Comparison of ENCODE assay signal across 8 mouse cellular contexts in the genomic region with DNA sequence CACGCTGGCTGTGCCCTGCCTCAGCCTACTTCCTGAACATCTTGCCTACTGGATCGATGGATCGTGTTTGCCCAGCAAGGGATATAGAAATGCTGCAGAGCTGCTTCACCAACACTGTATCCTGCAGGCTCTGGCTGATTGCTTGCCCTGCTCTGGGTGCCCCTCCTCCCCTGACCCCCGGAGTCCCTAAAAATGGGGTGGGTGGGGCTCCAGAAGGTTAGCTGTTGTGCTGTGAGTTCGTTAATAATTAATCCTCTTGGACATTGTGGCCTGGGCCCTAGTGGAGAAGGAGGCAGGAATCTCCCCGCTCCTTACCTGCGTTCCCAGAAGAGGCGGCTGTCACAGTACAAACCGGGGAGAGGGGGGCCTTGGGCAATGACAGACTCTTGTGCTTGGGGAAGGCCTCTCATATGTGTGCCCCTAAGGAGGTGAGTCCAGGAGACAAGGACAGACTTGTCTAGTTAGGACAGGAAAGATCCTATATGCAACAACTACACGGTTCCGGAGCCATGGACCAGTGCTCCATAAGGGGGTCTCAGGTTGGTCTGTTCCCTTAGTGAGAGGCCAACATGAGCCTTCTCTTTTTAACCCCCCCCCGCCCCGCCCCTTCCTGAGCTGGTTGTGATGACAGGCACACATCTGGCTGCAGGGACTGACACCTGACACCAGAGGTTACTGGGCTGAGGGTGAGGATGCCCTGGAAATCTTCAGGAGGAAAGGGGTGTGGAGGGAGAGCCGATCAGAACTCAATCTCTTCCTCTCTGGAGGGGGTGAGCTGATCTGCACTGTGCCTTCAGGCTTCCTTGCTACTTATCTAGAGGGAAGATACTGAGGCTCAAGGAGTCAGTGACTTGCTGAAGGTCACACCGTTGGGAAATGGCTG. TPM values are rescaled to one million over a fixed set of nuclear protein-coding genes. Genes with fewer than 3 reads are reported as not detected.
DNase-seq lines count a peak whose midpoint lies in the region; ATAC-seq and TF ChIP-seq lines count a peak whose summit lies in the region.

No protein-coding gene starts in this region.

- peak overlapping the region; percentile 54; the same call in 1 of the 2 replicates for H3K9ac ChIP-seq in heart, embryonic 11.5 days (ENCODE audit: low read depth, low read length)
- H3K9ac ChIP-seq in forebrain, postnatal 0 days, result peak overlapping the region; percentile 49
- H3K9ac ChIP-seq in limb, embryonic 12.5 days (replicated peaks), result peak overlapping the region; percentile 52
- peak overlapping the region; percentile 51 for H3K9ac ChIP-seq in midbrain, embryonic 14.5 days (replicated peaks; ENCODE audit: low read length)

- 8% methylated on average over 15 of the region's 15 CpGs for WGBS in heart, embryonic 11.5 days (ENCODE audit: insufficient replicate concordance)
- WGBS in forebrain, postnatal 0 days, result 11% methylated on average over 15 of the region's 15 CpGs
- WGBS in limb, embryonic 12.5 days, result 6% methylated on average over 15 of the region's 15 CpGs
- 15% methylated on average over 15 of the region's 15 CpGs for WGBS in midbrain, embryonic 14.5 days

- peak overlapping the region; percentile 44 for H3K4me3 ChIP-seq in heart, embryonic 11.5 days (ENCODE audit: low read depth, low read length)
- H3K4me3 ChIP-seq in forebrain, postnatal 0 days (ENCODE audit: low read depth, low read length), result peak overlapping the region; percentile 35
- peak overlapping the region; percentile 45 for H3K4me3 ChIP-seq in limb, embryonic 12.5 days (replicated peaks)
- H3K4me3 ChIP-seq in midbrain, embryonic 14.5 days (replicated peaks; ENCODE audit: low read depth, low read length), result peak overlapping the region; percentile 35

- TF ChIP-seq CTCF in forebrain, postnatal 0 days (IDR thresholded peaks at IDR 0.05; ENCODE audit: low read depth), result no peak

- DNase-seq in heart, postnatal 14 days, result no peak
- no peak for DNase-seq in forebrain, postnatal 0 days
- peak; percentile 29 for DNase-seq in midbrain, embryonic 14.5 days
- DNase-seq in right cerebral cortex, postnatal 25 days, result no peak
- no peak for DNase-seq in natural killer cell, adult 2 months (ENCODE audit: low spot score in 2 of 2)
- DNase-seq in gastrocnemius, postnatal 14 days, result no peak

- peak overlapping the region; percentile 89 for H3K4me2 ChIP-seq in heart, embryonic 11.5 days
- peak overlapping the region; percentile 61 for H3K4me2 ChIP-seq in forebrain, postnatal 0 days (ENCODE audit: low read depth)
- peak overlapping the region; percentile 76 for H3K4me2 ChIP-seq in limb, embryonic 12.5 days
- peak overlapping the region; percentile 67 for H3K4me2 ChIP-seq in midbrain, embryonic 14.5 days (ENCODE audit: low read length)

- no peaks in the 10 kb centered on the region for H3K9me3 ChIP-seq in heart, embryonic 11.5 days (replicated peaks; ENCODE audit: control insufficient read depth, low read length)
- no peaks in the 10 kb centered on the region for H3K9me3 ChIP-seq in forebrain, postnatal 0 days (ENCODE audit: low read length)
- H3K9me3 ChIP-seq in limb, embryonic 12.5 days, result no peaks in the 10 kb centered on the region
- no peaks in the 10 kb centered on the region for H3K9me3 ChIP-seq in midbrain, embryonic 14.5 days (ENCODE audit: control insufficient read depth, low read length)

- no peak overlapping the region for H3K27ac ChIP-seq in heart, embryonic 11.5 days (ENCODE audit: low read depth, low read length)
- no peak overlapping the region for H3K27ac ChIP-seq in forebrain, postnatal 0 days (ENCODE audit: low read depth, low read length)
- no peak overlapping the region for H3K27ac ChIP-seq in limb, embryonic 12.5 days
- H3K27ac ChIP-seq in midbrain, embryonic 14.5 days (replicated peaks; ENCODE audit: low read depth, low read length), result no peak overlapping the region

- H3K4me1 ChIP-seq in heart, embryonic 11.5 days (ENCODE audit: control insufficient read depth, insufficient read depth, low read length), result peaks cover 17% of the 10 kb centered on the region
- H3K4me1 ChIP-seq in forebrain, postnatal 0 days (ENCODE audit: insufficient read depth), result no peaks in the 10 kb centered on the region
- H3K4me1 ChIP-seq in limb, embryonic 12.5 days (replicated peaks), result peaks cover 24% of the 10 kb centered on the region
- no peaks in the 10 kb centered on the region for H3K4me1 ChIP-seq in midbrain, embryonic 14.5 days (ENCODE audit: control insufficient read depth, insufficient read depth, low read length)

- H3K36me3 ChIP-seq in heart, embryonic 11.5 days (ENCODE audit: control insufficient read depth, insufficient read depth, low read length), result peaks cover 4% of the 10 kb centered on the region; the same call in 1 of the 2 replicates
- peaks cover 16% of the 10 kb centered on the region for H3K36me3 ChIP-seq in forebrain, postnatal 0 days (ENCODE audit: insufficient read depth)
- peaks cover 22% of the 10 kb centered on the region for H3K36me3 ChIP-seq in limb, embryonic 12.5 days
- peaks cover 16% of the 10 kb centered on the region for H3K36me3 ChIP-seq in midbrain, embryonic 14.5 days (ENCODE audit: control insufficient read depth, insufficient read depth, low read length)

- ATAC-seq in heart, embryonic 11.5 days (replicated peaks; ENCODE audit: insufficient number of reproducible peaks, low FRiP score, low TSS enrichment), result 0 out of 2 replicates have a peak, but pooled peaks have one; percentile 29
- peak; percentile 52 for ATAC-seq in forebrain, postnatal 0 days
- ATAC-seq in limb, embryonic 12.5 days (ENCODE audit: insufficient number of reproducible peaks, insufficient read depth, low FRiP score, low TSS enrichment, low read depth), result peak; percentile 45; the same call in 1 of the 2 replicates
- ATAC-seq in midbrain, embryonic 14.5 days (ENCODE audit: low FRiP score, low TSS enrichment), result peak; percentile 27; the same call in 1 of the 2 replicates

- peaks cover 7% of the 10 kb centered on the region; the same call in 1 of the 2 replicates for H3K27me3 ChIP-seq in heart, embryonic 11.5 days (ENCODE audit: control insufficient read depth, insufficient read depth, low read length)
- peaks cover 5% of the 10 kb centered on the region; the same call in 1 of the 2 replicates for H3K27me3 ChIP-seq in forebrain, postnatal 0 days (ENCODE audit: insufficient read depth, low read length)
- peaks cover 16% of the 10 kb centered on the region for H3K27me3 ChIP-seq in limb, embryonic 12.5 days
- no peaks in the 10 kb centered on the region for H3K27me3 ChIP-seq in midbrain, embryonic 14.5 days (ENCODE audit: control insufficient read depth, insufficient read depth, low read length)

- intact Hi-C loops in heart, postnatal 14 days (cut with DNase I), result no loop called here
- intact Hi-C loops in gastrocnemius, postnatal 14 days (cut with DNase I; ENCODE audit: low total_unique reads), result no loop called here

RNA-seq across cellular contexts. Expression of a gene that starts 0.7 kb away (rescaled TPM):
- 0.14 and 0.19 TPM in 2 replicates for polyA plus RNA-seq in heart, embryonic 11.5 days (2014; fragmentation: Nextera tagmentation; extraction: Ambion mirVana)
- under 1 TPM; 0.32 to 0.33 TPM for total RNA-seq in heart, postnatal 14 days (2021)
- 6.5 and 9.9 TPM in 2 replicates for total RNA-seq in forebrain, postnatal 0 days (2014; rRNA removed)
- polyA plus RNA-seq in forebrain, postnatal 0 days (2015; fragmentation: Nextera tagmentation; extraction: Ambion mirVana), result 8.0 and 8.3 TPM in 2 replicates
- 4.4 and 5.4 TPM in 2 replicates for polyA plus RNA-seq in limb, embryonic 12.5 days (2016; fragmentation: Nextera tagmentation; extraction: Ambion mirVana)
- 3.6 and 4.2 TPM in 2 replicates for polyA plus RNA-seq in midbrain, embryonic 14.5 days (2014; fragmentation: Nextera tagmentation; extraction: Ambion mirVana)
- 1 to 10 TPM; 1.1 to 3.0 TPM for total RNA-seq in gastrocnemius, postnatal 14 days (2021)

RNA-seq across cellular contexts. Expression of a gene that starts 7.5 kb away (rescaled TPM):
- 0.17 and 0.18 TPM in 2 replicates for polyA plus RNA-seq in heart, embryonic 11.5 days (2014; fragmentation: Nextera tagmentation; extraction: Ambion mirVana)
- not detected for total RNA-seq in heart, postnatal 14 days (2021)
- total RNA-seq in forebrain, postnatal 0 days (2014; rRNA removed), result not detected in 2 replicates
- polyA plus RNA-seq in forebrain, postnatal 0 days (2015; fragmentation: Nextera tagmentation; extraction: Ambion mirVana), result not detected in 2 replicates
- polyA plus RNA-seq in limb, embryonic 12.5 days (2016; fragmentation: Nextera tagmentation; extraction: Ambion mirVana), result not detected in 2 replicates
- 0.24 TPM in 1 of 2 replicates, not detected in the other for polyA plus RNA-seq in midbrain, embryonic 14.5 days (2014; fragmentation: Nextera tagmentation; extraction: Ambion mirVana)
- not detected for total RNA-seq in gastrocnemius, postnatal 14 days (2021)

RNA-seq across cellular contexts. Expression of a gene that starts 20.3 kb away (rescaled TPM):
- 48.2 and 51.5 TPM in 2 replicates for polyA plus RNA-seq in heart, embryonic 11.5 days (2014; fragmentation: Nextera tagmentation; extraction: Ambion mirVana)
- total RNA-seq in heart, postnatal 14 days (2021), result 10 to 100 TPM; 26.2 to 27.8 TPM
- 49.2 and 50.0 TPM in 2 replicates for total RNA-seq in forebrain, postnatal 0 days (2014; rRNA removed)
- 53.8 and 55.8 TPM in 2 replicates for polyA plus RNA-seq in forebrain, postnatal 0 days (2015; fragmentation: Nextera tagmentation; extraction: Ambion mirVana)
- polyA plus RNA-seq in limb, embryonic 12.5 days (2016; fragmentation: Nextera tagmentation; extraction: Ambion mirVana), result 85.6 and 85.7 TPM in 2 replicates
- 39.2 and 54.4 TPM in 2 replicates for polyA plus RNA-seq in midbrain, embryonic 14.5 days (2014; fragmentation: Nextera tagmentation; extraction: Ambion mirVana)
- 10 to 100 TPM; 32.2 to 37.1 TPM for total RNA-seq in gastrocnemius, postnatal 14 days (2021)

RNA-seq across cellular contexts. Expression of a gene that starts 47.2 kb away (rescaled TPM):
- not detected in 2 replicates for polyA plus RNA-seq in heart, embryonic 11.5 days (2014; fragmentation: Nextera tagmentation; extraction: Ambion mirVana)
- under 1 TPM; 0.20 to 0.50 TPM for total RNA-seq in heart, postnatal 14 days (2021)
- not detected in 2 replicates for total RNA-seq in forebrain, postnatal 0 days (2014; rRNA removed)
- not detected in 2 replicates for polyA plus RNA-seq in forebrain, postnatal 0 days (2015; fragmentation: Nextera tagmentation; extraction: Ambion mirVana)
- not detected in 2 replicates for polyA plus RNA-seq in limb, embryonic 12.5 days (2016; fragmentation: Nextera tagmentation; extraction: Ambion mirVana)
- not detected in 2 replicates for polyA plus RNA-seq in midbrain, embryonic 14.5 days (2014; fragmentation: Nextera tagmentation; extraction: Ambion mirVana)
- total RNA-seq in gastrocnemius, postnatal 14 days (2021), result not detected

RNA-seq across cellular contexts. Expression of a gene that starts 52.1 kb away (rescaled TPM):
- polyA plus RNA-seq in heart, embryonic 11.5 days (2014; fragmentation: Nextera tagmentation; extraction: Ambion mirVana), result 71.2 and 72.5 TPM in 2 replicates
- total RNA-seq in heart, postnatal 14 days (2021), result 10 to 100 TPM; 44.5 to 54.0 TPM
- 20.3 and 20.9 TPM in 2 replicates for total RNA-seq in forebrain, postnatal 0 days (2014; rRNA removed)
- polyA plus RNA-seq in forebrain, postnatal 0 days (2015; fragmentation: Nextera tagmentation; extraction: Ambion mirVana), result 23.2 and 24.1 TPM in 2 replicates
- 27.4 and 29.9 TPM in 2 replicates for polyA plus RNA-seq in limb, embryonic 12.5 days (2016; fragmentation: Nextera tagmentation; extraction: Ambion mirVana)
- 11.7 and 21.2 TPM in 2 replicates for polyA plus RNA-seq in midbrain, embryonic 14.5 days (2014; fragmentation: Nextera tagmentation; extraction: Ambion mirVana)
- 10 to 100 TPM; 18.8 to 22.8 TPM for total RNA-seq in gastrocnemius, postnatal 14 days (2021)
